Mouse (Mus musculus) testis, adult 2 months (tissue): ENCODE measurements around the gene Gss.

Experiments used
- CTCF ChIP-seq: fragments of 200-500 bp; IDR thresholded peaks from 2 replicates; pipeline ENCODE4 v1.5.1; 2012; ENCODE audit warnings: low read depth, mild to moderate bottlenecking, inconsistent platforms, low read length, moderate library complexity; ENCODE audit not compliant: control insufficient read depth, insufficient read depth, insufficient replicate concordance
- POLR2A ChIP-seq: fragments of 200-500 bp; IDR thresholded peaks from 2 replicates; pipeline ENCODE4 v1.6.1; 2012; ENCODE audit warnings: low read depth, mild to moderate bottlenecking, inconsistent platforms, low read length, moderate library complexity; ENCODE audit not compliant: control insufficient read depth

DNA sequence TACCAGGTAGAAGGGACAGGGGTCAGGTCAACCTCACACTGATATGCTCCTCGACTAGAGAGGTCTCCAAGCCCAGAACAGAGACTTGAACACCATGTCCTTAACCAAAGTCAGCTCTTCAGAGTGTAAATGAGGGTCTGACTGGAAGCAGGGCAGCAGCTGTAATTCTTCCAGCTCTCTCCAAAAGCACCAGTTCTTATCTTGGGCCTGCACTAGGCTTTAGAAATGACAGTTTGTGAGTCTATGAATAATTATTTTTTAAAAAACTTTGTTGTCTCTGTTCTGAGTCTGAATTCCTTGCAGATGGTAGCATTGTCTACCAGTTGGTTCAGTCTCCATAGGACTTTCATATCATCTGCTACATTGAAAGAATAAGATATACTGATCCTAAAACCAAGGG lies 30.4 kb downstream of the Gss start:
- TF ChIP-seq CTCF (no peak), POLR2A (no peak)
